Mouse (Mus musculus): ENCODE measurements around the gene Tcf12. TPM values are rescaled to one million over a fixed set of nuclear protein-coding genes. Genes with fewer than 3 reads are reported as not detected.

Gene Tcf12
- polyA plus RNA-seq, 1 experiment from 2014 or later: 8.3 TPM

- H3K4me2 ChIP-seq (ENCODE audit: low read depth, low read length): no peak overlapping the region
- H3K27ac ChIP-seq (ENCODE audit: low read depth): no peak overlapping the region
- no peaks in the 10 kb centered on the region for H3K9me3 ChIP-seq (ENCODE audit: low read length)
- WGBS (ENCODE audit: insufficient replicate concordance): 82% methylated on average over 1 of the region's 1 CpGs
- no peaks in the 10 kb centered on the region for H3K36me3 ChIP-seq (replicated peaks; ENCODE audit: insufficient read depth, low read length)
- H3K4me3 ChIP-seq (ENCODE audit: low read depth, low read length): no peak overlapping the region
- TF ChIP-seq EP300 (IDR thresholded peaks at IDR 0.05; ENCODE audit: low read depth) (no peak), CTCF (IDR thresholded peaks at IDR 0.05; ENCODE audit: low read depth) (no peak)
- peaks cover 5% of the 10 kb centered on the region; the same call in 1 of the 2 replicates for H3K4me1 ChIP-seq (ENCODE audit: insufficient read depth)
- no peaks in the 10 kb centered on the region for H3K27me3 ChIP-seq (ENCODE audit: insufficient read depth, low read length)
- no peak overlapping the region for H3K9ac ChIP-seq (replicated peaks)
- ATAC-seq: no peak
- no peak for DNase-seq
These were observed 275.3 kb downstream of the Tcf12 start for GRCm38 (mm10) chr9:71836366-71836765.

- Histone ChIP-seq H3K4me3 (ENCODE audit: low read depth, low read length) (no peak overlapping the region), H3K4me1 (ENCODE audit: insufficient read depth) (peaks cover 5% of the 10 kb centered on the region; the same call in 1 of the 2 replicates), H3K27ac (ENCODE audit: low read depth) (no peak overlapping the region), H3K4me2 (ENCODE audit: low read depth, low read length) (no peak overlapping the region), H3K9me3 (ENCODE audit: low read length) (no peaks in the 10 kb centered on the region), H3K36me3 (replicated peaks; ENCODE audit: insufficient read depth, low read length) (no peaks in the 10 kb centered on the region), H3K9ac (replicated peaks) (no peak overlapping the region), H3K27me3 (ENCODE audit: insufficient read depth, low read length) (no peaks in the 10 kb centered on the region)
- ATAC-seq: no peak
- no peak for DNase-seq
- WGBS (ENCODE audit: insufficient replicate concordance): 53% methylated on average over 2 of the region's 2 CpGs
- TF ChIP-seq EP300 (IDR thresholded peaks at IDR 0.05; ENCODE audit: low read depth) (no peak), CTCF (IDR thresholded peaks at IDR 0.05; ENCODE audit: low read depth) (no peak)
These were observed 276.4 kb downstream of the Tcf12 start for GRCm38 (mm10) chr9:71835203-71835815.

- no peaks in the 10 kb centered on the region for H3K27me3 ChIP-seq (ENCODE audit: insufficient read depth, low read length)
- peaks cover 5% of the 10 kb centered on the region; the same call in 1 of the 2 replicates for H3K4me1 ChIP-seq (ENCODE audit: insufficient read depth)
- ATAC-seq: no peak
- no peak overlapping the region for H3K4me3 ChIP-seq (ENCODE audit: low read depth, low read length)
- 47% methylated on average over 4 of the region's 4 CpGs for WGBS (ENCODE audit: insufficient replicate concordance)
- no peaks in the 10 kb centered on the region for H3K9me3 ChIP-seq (ENCODE audit: low read length)
- no peak overlapping the region for H3K9ac ChIP-seq (replicated peaks)
- H3K27ac ChIP-seq (ENCODE audit: low read depth): no peak overlapping the region
- H3K36me3 ChIP-seq (replicated peaks; ENCODE audit: insufficient read depth, low read length): no peaks in the 10 kb centered on the region
- no peak overlapping the region for H3K4me2 ChIP-seq (ENCODE audit: low read depth, low read length)
- no peak for TF ChIP-seq EP300 (IDR thresholded peaks at IDR 0.05; ENCODE audit: low read depth)
- no peak for TF ChIP-seq CTCF (IDR thresholded peaks at IDR 0.05; ENCODE audit: low read depth)
- no peak for DNase-seq
These were observed 277.0 kb downstream of the Tcf12 start for GRCm38 (mm10) chr9:71834707-71835106.

- 0 out of 2 replicates have a peak overlapping the region, but pooled peaks have one; percentile 17 for H3K4me3 ChIP-seq (ENCODE audit: low read depth, low read length)
- no peak for TF ChIP-seq EP300 (IDR thresholded peaks at IDR 0.05; ENCODE audit: low read depth)
- TF ChIP-seq CTCF (IDR thresholded peaks at IDR 0.05; ENCODE audit: low read depth): peak; percentile 94
- 39% methylated on average over 26 of the region's 26 CpGs for WGBS (ENCODE audit: insufficient replicate concordance)
These were observed 279.6 kb downstream of the Tcf12 start for GRCm38 (mm10) chr9:71831756-71832699.

GRCm38 (mm10) chr9:71830994-71831393, 280.7 kb downstream of the Tcf12 start:
- 75% methylated on average over 4 of the region's 4 CpGs for WGBS (ENCODE audit: insufficient replicate concordance)
- TF ChIP-seq CTCF (IDR thresholded peaks at IDR 0.05; ENCODE audit: low read depth): no peak
- no peak for TF ChIP-seq EP300 (IDR thresholded peaks at IDR 0.05; ENCODE audit: low read depth)
- Histone ChIP-seq H3K36me3 (replicated peaks; ENCODE audit: insufficient read depth, low read length) (no peaks in the 10 kb centered on the region), H3K27me3 (ENCODE audit: insufficient read depth, low read length) (no peaks in the 10 kb centered on the region), H3K9ac (replicated peaks) (no peak overlapping the region), H3K4me1 (ENCODE audit: insufficient read depth) (no peaks in the 10 kb centered on the region), H3K9me3 (ENCODE audit: low read length) (no peaks in the 10 kb centered on the region), H3K4me3 (ENCODE audit: low read depth, low read length) (no peak overlapping the region), H3K27ac (ENCODE audit: low read depth) (no peak overlapping the region), H3K4me2 (ENCODE audit: low read depth, low read length) (no peak overlapping the region)
- ATAC-seq: no peak
- DNase-seq: no peak

More at GRCm38 (mm10) chr9:71831756-71832699, 279.6 kb downstream of the Tcf12 start:
- Histone ChIP-seq H3K27ac (ENCODE audit: low read depth) (no peak overlapping the region), H3K4me2 (ENCODE audit: low read depth, low read length) (peak overlapping the region; percentile 60), H3K9me3 (ENCODE audit: low read length) (no peaks in the 10 kb centered on the region), H3K27me3 (ENCODE audit: insufficient read depth, low read length) (no peaks in the 10 kb centered on the region), H3K9ac (replicated peaks) (no peak overlapping the region), H3K4me1 (ENCODE audit: insufficient read depth) (no peaks in the 10 kb centered on the region), H3K36me3 (replicated peaks; ENCODE audit: insufficient read depth, low read length) (no peaks in the 10 kb centered on the region)
- DNase-seq (peak; percentile 83), ATAC-seq (peak; percentile 73)

GRCm38 (mm10) chr9:71830365-71830764, 281.3 kb downstream of the Tcf12 start:
- TF ChIP-seq CTCF (IDR thresholded peaks at IDR 0.05; ENCODE audit: low read depth) (no peak), EP300 (IDR thresholded peaks at IDR 0.05; ENCODE audit: low read depth) (no peak)
- ATAC-seq (no peak), DNase-seq (no peak)
- no peaks in the 10 kb centered on the region for H3K27me3 ChIP-seq (ENCODE audit: insufficient read depth, low read length)
- no peak overlapping the region for H3K9ac ChIP-seq (replicated peaks)
- 75% methylated on average over 5 of the region's 5 CpGs for WGBS (ENCODE audit: insufficient replicate concordance)
- no peaks in the 10 kb centered on the region for H3K9me3 ChIP-seq (ENCODE audit: low read length)
- no peaks in the 10 kb centered on the region for H3K4me1 ChIP-seq (ENCODE audit: insufficient read depth)
- no peak overlapping the region for H3K4me2 ChIP-seq (ENCODE audit: low read depth, low read length)
- no peak overlapping the region for H3K4me3 ChIP-seq (ENCODE audit: low read depth, low read length)
- H3K36me3 ChIP-seq (replicated peaks; ENCODE audit: insufficient read depth, low read length): no peaks in the 10 kb centered on the region
- no peak overlapping the region for H3K27ac ChIP-seq (ENCODE audit: low read depth)
